Mouse (Mus musculus) CH12.LX (cell line): ENCODE measurements around the gene Zp3.

Source experiments
- CTCF ChIP-seq, 2 experiments: IDR thresholded peaks in 1 of 2; conservative IDR thresholded peaks in 1 of 2; 2 replicates each; pipeline ENCODE4 v1.5.1; 2011 to 2012; ENCODE audit warnings: low read depth in 2 of 2, low read length in 2 of 2, improper control_type of control experiment in 1 of 2, inconsistent platforms in 1 of 2, mild to moderate bottlenecking in 1 of 2, moderate library complexity in 1 of 2
- E2F4 ChIP-seq: IDR thresholded peaks from 2 replicates; pipeline ENCODE4 v1.6.1; 2011; ENCODE audit warnings: low read depth, low read length, improper control_type of control experiment; ENCODE audit not compliant: insufficient replicate concordance
- ELF1 ChIP-seq: IDR thresholded peaks from 2 replicates; pipeline ENCODE4 v1.6.1; 2014; ENCODE audit warnings: low read depth, mild to moderate bottlenecking, inconsistent platforms, low read length, improper control_type of control experiment
- HCFC1 ChIP-seq: IDR thresholded peaks from 2 replicates; pipeline ENCODE4 v1.6.1; 2012; ENCODE audit warnings: low read depth, mild to moderate bottlenecking, inconsistent platforms, low read length, improper control_type of control experiment
- KAT2A ChIP-seq: IDR thresholded peaks from 2 replicates; pipeline ENCODE4 v1.6.1; 2012; ENCODE audit warnings: low read length, improper control_type of control experiment, inconsistent platforms; ENCODE audit not compliant: insufficient replicate concordance
- MAX ChIP-seq: IDR thresholded peaks from 2 replicates; pipeline ENCODE4 v1.6.1; 2011; ENCODE audit warnings: low read length, improper control_type of control experiment
- MAZ ChIP-seq: IDR thresholded peaks from 2 replicates; pipeline ENCODE4 v1.6.1; 2012; ENCODE audit warnings: low read depth, mild to moderate bottlenecking, inconsistent platforms, low read length, improper control_type of control experiment, moderate library complexity
- MEF2A ChIP-seq: IDR thresholded peaks from 2 replicates; pipeline ENCODE4 v1.6.1; 2014; ENCODE audit warnings: low read depth, mild to moderate bottlenecking, inconsistent platforms, low read length, improper control_type of control experiment, borderline replicate concordance
- NELFE ChIP-seq: IDR thresholded peaks from 2 replicates; pipeline ENCODE4 v1.6.1; 2011; ENCODE audit warnings: low read depth, low read length, improper control_type of control experiment
- POLR2A ChIP-seq: IDR thresholded peaks from 2 replicates; pipeline ENCODE4 v1.6.1; 2011; ENCODE audit warnings: low read depth, mild to moderate bottlenecking, improper control_type of control experiment, low read length
- POLR2AphosphoS2 ChIP-seq: IDR thresholded peaks from 2 replicates; pipeline ENCODE4 v1.6.1; 2011; ENCODE audit warnings: low read depth, low read length, improper control_type of control experiment

DNA sequence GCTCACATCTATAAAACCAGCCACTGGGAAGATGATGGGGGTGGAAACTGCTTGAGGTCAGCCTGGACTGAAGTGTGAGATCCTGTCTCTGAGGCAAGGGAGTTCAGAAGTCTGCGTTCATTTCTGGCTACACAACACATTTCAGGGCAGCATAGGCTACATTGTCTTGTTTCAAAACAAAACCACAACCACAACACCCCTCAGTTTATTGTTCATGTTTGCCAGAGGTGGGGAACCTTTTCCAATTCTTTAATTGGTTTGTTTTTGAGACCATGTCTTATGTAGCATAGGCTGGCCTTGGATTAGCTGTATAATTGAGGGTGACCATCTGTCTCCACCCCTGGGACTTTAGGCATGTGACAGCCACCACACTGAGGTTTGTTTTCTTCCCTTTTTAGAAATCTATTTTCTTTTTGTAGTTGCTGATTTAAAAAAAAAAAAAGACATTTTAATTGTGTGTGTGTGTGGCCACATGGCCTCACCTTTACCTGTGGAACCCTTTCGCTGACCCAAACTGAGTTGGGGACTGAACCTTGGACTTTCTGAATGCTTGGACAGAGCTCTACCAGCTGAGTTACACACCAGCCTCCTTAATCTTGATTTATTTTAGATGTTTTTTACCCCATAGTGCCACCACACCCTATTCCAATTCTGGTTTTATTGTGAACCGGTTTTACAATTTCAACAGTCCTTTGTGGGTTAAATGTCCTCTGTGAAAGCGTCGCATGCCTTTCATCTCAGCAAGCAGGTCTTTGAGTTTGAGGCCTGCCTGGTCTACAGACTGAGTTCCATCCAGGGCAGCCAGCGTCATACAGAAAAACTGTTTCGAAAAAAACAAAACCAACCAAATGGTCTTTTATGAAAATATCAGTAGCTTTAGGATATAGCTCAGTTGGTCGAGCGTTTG lies 23.3 kb upstream of the Zp3 start:
- TF ChIP-seq CTCF (conservative IDR thresholded peaks at IDR 0.05 in 1 of 2, IDR thresholded peaks at IDR 0.05 in 1 of 2; ENCODE audit: low read depth in 2 of 2, low read length in 2 of 2): no peak
- TF ChIP-seq POLR2A: no peak
- no peak for TF ChIP-seq MAX
- no peak for TF ChIP-seq NELFE
- no peak for TF ChIP-seq ELF1
- no peak for TF ChIP-seq HCFC1
- no peak for TF ChIP-seq E2F4
- TF ChIP-seq MEF2A: no peak
- TF ChIP-seq MAZ: no peak
- no peak for TF ChIP-seq POLR2AphosphoS2
- no peak for TF ChIP-seq KAT2A
